Mouse (Mus musculus) gastrocnemius, postnatal 4 days (tissue): Measurements from ENCODE around the gene Gzme. TPM values are rescaled to one million over a fixed set of nuclear protein-coding genes. Genes with fewer than 3 reads are reported as not detected.
A peak's percentile ranks its signal among the peaks of the same experiment; 100 is the strongest.
"Not testable (repeated sequence)": the region's sequence is repeated elsewhere in the genome, so short reads cannot be mapped to it uniquely, and the experiment has no call there.

Experiments used
- DNase-seq, 2 experiments: peaks; one replicate each; pipeline ENCODE4 v3.0.0; 2021 to 2022; ENCODE audit warnings: low spot score in 2 of 2, mixed read lengths in 2 of 2
- long read RNA-seq, 2 experiments: library from polyadenylated mRNA; stranded (forward); transcript quantifications; one replicate each; pipeline ENCODE4 v2.0.0; 2021
- total RNA-seq, 2 experiments: library from RNA; stranded (reverse); gene quantifications; 2 replicates each; pipeline ENCODE4 v1.2.3; 2021

The Gzme gene
- not detected for total RNA-seq
- long read RNA-seq, experiment 1: 0 reads
- long read RNA-seq, experiment 2: 0 reads

GRCm38 (mm10) chr14:56120525-56120924 is at the start of gene Gzme:
Gene Gzme, minus strand, starts transcription at chr14:56120625.
- peak in 1 of 2 experiments; percentile 0 for DNase-seq

- DNase-seq: no peak
These were observed 47.6 kb upstream of the Gzme start for GRCm38 (mm10) chr14:56168009-56168408.

GRCm38 (mm10) chr14:56162109-56162508 is 41.7 kb upstream of the Gzme start:
- no peak for DNase-seq

- DNase-seq: not testable (repeated sequence)
These were observed 39.1 kb upstream of the Gzme start, which contains the start of gene Gzmg for GRCm38 (mm10) chr14:56159479-56159878. Gene Gzmg, minus strand, starts transcription at chr14:56159579.

- no peak for DNase-seq
These were observed 34.9 kb upstream of the Gzme start for GRCm38 (mm10) chr14:56155340-56155739.

- DNase-seq: not testable (repeated sequence)
These were observed 13.2 kb upstream of the Gzme start for GRCm38 (mm10) chr14:56133675-56134074.

- DNase-seq: not testable (repeated sequence)
These were observed 12.1 kb upstream of the Gzme start, which contains the start of gene Gzmd for GRCm38 (mm10) chr14:56132508-56132907. Gene Gzmd, minus strand, starts transcription at chr14:56132608.

GRCm38 (mm10) chr14:56128341-56128740 is 7.9 kb upstream of the Gzme start:
- no peak for DNase-seq

GRCm38 (mm10) chr14:56123516-56123915 is 3.1 kb upstream of the Gzme start:
- no peak for DNase-seq

- DNase-seq: not testable (repeated sequence)
These were observed 4.7 kb downstream of the Gzme start for GRCm38 (mm10) chr14:56115531-56116310.

- no peak for DNase-seq
These were observed 14.8 kb downstream of the Gzme start for GRCm38 (mm10) chr14:56105447-56106180.

- DNase-seq: no peak
These were observed 15.4 kb downstream of the Gzme start for GRCm38 (mm10) chr14:56105016-56105415.

- DNase-seq: no peak
These were observed 17.0 kb downstream of the Gzme start for GRCm38 (mm10) chr14:56103452-56103851.

GRCm38 (mm10) chr14:56102386-56102785 is 18.0 kb downstream of the Gzme start, which contains the start of gene Ctsg:
Gene Ctsg, minus strand, starts transcription at chr14:56102574.
- DNase-seq: no peak

- DNase-seq: no peak
These were observed 21.5 kb downstream of the Gzme start for GRCm38 (mm10) chr14:56098940-56099339.

- no peak for DNase-seq
These were observed 22.8 kb downstream of the Gzme start for GRCm38 (mm10) chr14:56097597-56097996.

GRCm38 (mm10) chr14:56093353-56093752 is 27.1 kb downstream of the Gzme start:
- peak in 1 of 2 experiments; percentile 1 for DNase-seq

- no peak for DNase-seq
These were observed 33.7 kb downstream of the Gzme start for GRCm38 (mm10) chr14:56086711-56087110.

GRCm38 (mm10) chr14:56085167-56085566 is 35.3 kb downstream of the Gzme start, which contains the start of gene Mcpt8:
Gene Mcpt8, minus strand, starts transcription at chr14:56085273.
- DNase-seq: no peak

GRCm38 (mm10) chr14:56082016-56082415 is 38.4 kb downstream of the Gzme start:
- no peak for DNase-seq
